Mouse (Mus musculus) kidney, adult 2 months (tissue): Measurements from ENCODE around the gene Tmem256.
"Not testable (repeated sequence)": the region's sequence is repeated elsewhere in the genome, so short reads cannot be mapped to it uniquely, and the experiment has no call there.

Source experiments
- CTCF ChIP-seq: fragments of 200-500 bp; conservative IDR thresholded peaks from 2 replicates; pipeline ENCODE4 v1.5.1; 2011; ENCODE audit warnings: low read depth, mild to moderate bottlenecking, control low read depth, low read length, moderate library complexity, mixed read lengths; ENCODE audit not compliant: insufficient read depth, insufficient read length
- POLR2A ChIP-seq: fragments of 200-500 bp; IDR thresholded peaks from one replicate; pipeline ENCODE4 v1.6.1; 2011; ENCODE audit warnings: low read depth, low read length, control low read depth

GRCm38 (mm10) chr11:69863729-69864128 lies 25.4 kb downstream of the Tmem256 start:
- not testable (repeated sequence) for TF ChIP-seq CTCF, POLR2A
